Mouse (Mus musculus) spleen, postnatal 0 days (tissue): ENCODE measurements around the gene Ipo8. TPM values are rescaled to one million over a fixed set of nuclear protein-coding genes. Genes with fewer than 3 reads are reported as not detected.

Experiments
- polyA plus RNA-seq: library from polyadenylated mRNA; unstranded; fragments of >200 nt; fragmentation: Nextera tagmentation; extraction: Ambion mirVana; gene quantifications from 2 replicates; pipeline ENCODE4 v1.2.1, GENCODE M21; 2015

Gene Ipo8
- polyA plus RNA-seq = 9.3 and 11.3 TPM in 2 replicates

DNA sequence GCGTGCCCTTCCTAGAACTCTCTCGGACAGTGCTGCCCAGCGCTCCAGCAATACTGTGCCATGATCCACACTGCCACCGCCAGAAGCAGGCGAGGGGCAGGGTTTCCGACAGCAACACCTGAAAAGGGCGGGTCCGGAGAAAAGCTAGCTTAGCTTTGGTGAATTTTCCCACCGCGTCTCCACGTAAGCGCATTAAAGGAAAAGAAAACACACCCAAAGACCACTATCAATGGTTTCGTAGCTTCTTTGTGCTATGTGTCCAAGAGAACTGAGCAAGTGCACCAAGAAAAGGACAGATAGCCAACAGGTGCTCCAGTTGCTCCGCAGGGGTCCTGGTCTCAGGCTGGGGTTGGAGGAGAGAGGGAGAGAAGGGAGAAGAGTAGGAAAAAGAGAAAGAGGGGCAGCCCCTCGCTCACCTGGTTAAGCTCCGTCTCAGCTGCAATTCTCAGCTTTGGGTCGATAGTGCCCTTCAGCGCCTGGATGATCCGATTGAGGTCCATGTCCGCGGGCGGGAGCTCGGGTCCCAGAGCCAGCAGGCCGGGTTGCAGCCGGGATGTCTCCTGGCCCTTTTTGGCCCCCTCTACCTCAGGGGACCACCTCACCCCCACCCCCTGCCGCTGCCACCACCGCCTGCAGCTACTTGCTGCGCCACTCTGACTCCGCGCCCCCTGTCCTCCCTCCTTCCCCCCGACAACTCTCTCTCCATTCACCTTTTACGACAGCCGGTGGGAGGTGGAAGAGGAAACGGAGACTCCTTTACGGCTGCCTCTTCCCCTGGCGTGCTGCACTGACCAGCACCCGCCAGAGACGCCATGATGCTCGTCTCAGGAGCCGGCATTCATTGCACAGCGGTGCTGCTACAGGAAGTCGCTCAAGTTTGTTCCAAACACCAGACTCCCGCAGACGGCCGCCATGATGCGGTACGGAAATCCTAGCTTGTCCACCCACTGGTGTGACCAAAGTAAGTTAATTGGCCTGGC lies at the start of gene Ipo8:
TSS of gene Ipo8 (minus strand) at position 720 of the 980 bp plus-strand sequence.

Other genes starting within 250 kb of the Ipo8 start
- 9.4 and 10.3 TPM in 2 replicates for gene Caprin2, start 64.8 kb upstream of the Ipo8 start, polyA plus RNA-seq
- 23.2 and 25.7 TPM in 2 replicates for gene Sinhcaf, start 115.0 kb upstream of the Ipo8 start, polyA plus RNA-seq